Mouse (Mus musculus) heart, adult 2 months (tissue): Measurements from ENCODE around the gene Ppp2r3a.

ENCODE experiments used
- CTCF ChIP-seq: fragments of 200-600 bp; IDR thresholded peaks from 2 replicates; pipeline ENCODE4 v1.8.1; 2022; ENCODE audit warnings: antibody characterized with exemption, mild to moderate bottlenecking, moderate library complexity
- EP300 ChIP-seq: fragments of 200-500 bp; IDR thresholded peaks from 2 replicates; pipeline ENCODE4 v1.6.1; 2011; ENCODE audit warnings: low read depth, low read length, control low read depth; ENCODE audit not compliant: insufficient read depth

DNA sequence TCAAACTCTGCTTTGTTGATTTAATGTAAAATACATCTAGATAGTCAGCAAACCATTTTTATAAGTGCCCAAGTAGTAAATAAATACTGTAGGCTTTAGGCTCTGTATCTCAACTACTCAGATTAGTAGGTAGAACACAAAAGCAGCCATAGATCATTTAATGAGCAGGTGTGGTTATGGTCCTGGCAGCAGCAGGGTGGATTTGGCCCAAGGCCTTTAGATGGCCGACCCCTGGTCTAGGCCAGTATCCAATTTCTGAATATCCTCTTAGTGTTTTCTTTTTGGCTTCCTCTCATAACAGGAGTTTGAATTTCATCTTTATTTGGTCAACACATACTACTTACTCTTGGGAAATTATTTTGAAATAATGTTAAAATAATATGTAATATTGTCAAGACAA, 46.4 kb downstream of the Ppp2r3a start:
- no peak for TF ChIP-seq EP300
- no peak for TF ChIP-seq CTCF
